8 mouse cellular contexts compared by ENCODE assay signal in genomic region chr10:111957271-111958045, GRCm38 (mm10). TPM values are rescaled to one million over a fixed set of nuclear protein-coding genes. Genes with fewer than 3 reads are reported as not detected.
A peak's percentile ranks its signal among the peaks of the same experiment; 100 is the strongest.
DNase-seq lines count a peak whose midpoint lies in the region; ATAC-seq and TF ChIP-seq lines count a peak whose summit lies in the region.

No protein-coding gene starts in this region.

- no peak overlapping the region for H3K4me3 ChIP-seq in G1E (ENCODE audit: low read depth, low read length)
- H3K4me3 ChIP-seq in heart, embryonic 16.5 days (ENCODE audit: low read length) = no peak overlapping the region
- no peak overlapping the region for H3K4me3 ChIP-seq in liver, embryonic 12.5 days
- no peak overlapping the region for H3K4me3 ChIP-seq in neural tube, embryonic 11.5 days (ENCODE audit: low read depth, low read length)

- H3K4me1 ChIP-seq in G1E (ENCODE audit: insufficient read depth, low read depth, low read length) = no peaks in the 10 kb centered on the region
- peaks cover 3% of the 10 kb centered on the region; the same call in 1 of the 2 replicates for H3K4me1 ChIP-seq in heart, embryonic 16.5 days (ENCODE audit: control insufficient read depth, insufficient read depth, low read length)
- H3K4me1 ChIP-seq in liver, embryonic 12.5 days = no peaks in the 10 kb centered on the region
- H3K4me1 ChIP-seq in neural tube, embryonic 11.5 days (ENCODE audit: control insufficient read depth, insufficient read depth, low read length) = no peaks in the 10 kb centered on the region

- H3K27ac ChIP-seq in heart, embryonic 16.5 days (ENCODE audit: low read length) = no peak overlapping the region
- H3K27ac ChIP-seq in liver, embryonic 12.5 days = no peak overlapping the region
- H3K27ac ChIP-seq in neural tube, embryonic 11.5 days (ENCODE audit: low read depth, low read length) = no peak overlapping the region

- no peaks in the 10 kb centered on the region for H3K9me3 ChIP-seq in G1E (replicated peaks)
- no peaks in the 10 kb centered on the region for H3K9me3 ChIP-seq in heart, embryonic 16.5 days (replicated peaks; ENCODE audit: control insufficient read depth, low read length)
- no peaks in the 10 kb centered on the region for H3K9me3 ChIP-seq in liver, embryonic 12.5 days (replicated peaks)
- no peaks in the 10 kb centered on the region for H3K9me3 ChIP-seq in neural tube, embryonic 11.5 days (ENCODE audit: control insufficient read depth, low read length)

- peaks cover 18% of the 10 kb centered on the region for H3K27me3 ChIP-seq in G1E (ENCODE audit: insufficient read depth, low read length)
- H3K27me3 ChIP-seq in heart, embryonic 16.5 days (ENCODE audit: control insufficient read depth, insufficient read depth, low read length) = no peaks in the 10 kb centered on the region
- H3K27me3 ChIP-seq in liver, embryonic 12.5 days (replicated peaks) = no peaks in the 10 kb centered on the region
- no peaks in the 10 kb centered on the region for H3K27me3 ChIP-seq in neural tube, embryonic 11.5 days (ENCODE audit: control insufficient read depth, insufficient read depth, low read length)

- H3K9ac ChIP-seq in heart, embryonic 16.5 days (ENCODE audit: low read length) = no peak overlapping the region
- H3K9ac ChIP-seq in liver, embryonic 12.5 days = no peak overlapping the region
- H3K9ac ChIP-seq in neural tube, embryonic 11.5 days (ENCODE audit: low read length) = no peak overlapping the region

- WGBS in heart, embryonic 16.5 days = 42% methylated on average over 10 of the region's 10 CpGs
- 52% methylated on average over 10 of the region's 10 CpGs for WGBS in liver, embryonic 12.5 days (ENCODE audit: insufficient replicate concordance)
- 59% methylated on average over 10 of the region's 10 CpGs for WGBS in neural tube, embryonic 11.5 days

- peak; percentile 70 for TF ChIP-seq CTCF in G1E (IDR thresholded peaks at IDR 0.05; ENCODE audit: low read depth, low read length)

- H3K36me3 ChIP-seq in G1E (replicated peaks) = no peaks in the 10 kb centered on the region
- no peaks in the 10 kb centered on the region for H3K36me3 ChIP-seq in heart, embryonic 16.5 days (ENCODE audit: control insufficient read depth, insufficient read depth)
- H3K36me3 ChIP-seq in liver, embryonic 12.5 days = no peaks in the 10 kb centered on the region
- no peaks in the 10 kb centered on the region for H3K36me3 ChIP-seq in neural tube, embryonic 11.5 days (ENCODE audit: control insufficient read depth, insufficient read depth, low read length)

- DNase-seq in G1E (ENCODE audit: low spot score) = no peak
- peak; percentile 36 for DNase-seq in c-Kit-negative CD71-positive TER-119-positive erythroid progenitor cells, embryonic 14.5 days (ENCODE audit: low read depth, low spot score)
- DNase-seq in fibroblast of lung, adult 2 months (ENCODE audit: low read depth) = peak; percentile 43
- peak; percentile 74 for DNase-seq in kidney, postnatal 10 days
- DNase-seq in neural tube, embryonic 11.5 days (ENCODE audit: low spot score) = peak; percentile 53
- DNase-seq in thymus, postnatal 0 days (ENCODE audit: low spot score) = peak; percentile 75

- H3K4me2 ChIP-seq in heart, embryonic 16.5 days (ENCODE audit: low read depth, low read length) = peak overlapping the region; percentile 31; the same call in 1 of the 2 replicates
- no peak overlapping the region for H3K4me2 ChIP-seq in liver, embryonic 12.5 days
- no peak overlapping the region for H3K4me2 ChIP-seq in neural tube, embryonic 11.5 days (ENCODE audit: low read depth)

- peak; percentile 63 for ATAC-seq in G1E (ENCODE audit: extremely low read depth, insufficient number of reproducible peaks, low FRiP score, poor library complexity, severe bottlenecking)
- peak; percentile 81 for ATAC-seq in heart, embryonic 16.5 days (replicated peaks; ENCODE audit: extremely low read depth, insufficient read depth, low FRiP score)
- ATAC-seq in liver, embryonic 12.5 days = peak; percentile 54; the same call in 1 of the 2 replicates
- peak; percentile 68; the same call in 1 of the 2 replicates for ATAC-seq in neural tube, embryonic 11.5 days (ENCODE audit: insufficient read depth, low FRiP score, low TSS enrichment)

RNA-seq across cellular contexts. Expression of gene Krr1, which starts 15.0 kb away (rescaled TPM):
- total RNA-seq in G1E (2014; fragmentation: Nextera tagmentation) = 107 and 119 TPM in 2 replicates
- 49.6 and 52.8 TPM in 2 replicates for total RNA-seq in G1E (2017)
- polyA plus RNA-seq in G1E (2012) = 2.0 and 2.8 TPM in 2 replicates
- polyA plus RNA-seq in heart, embryonic 16.5 days (2015; fragmentation: Nextera tagmentation; extraction: Ambion mirVana) = 24.5 and 29.7 TPM in 2 replicates
- 37.1 and 40.0 TPM in 2 replicates for polyA plus RNA-seq in liver, embryonic 12.5 days (2016; fragmentation: Nextera tagmentation; extraction: Ambion mirVana)
- polyA plus RNA-seq in neural tube, embryonic 11.5 days (2014; fragmentation: Nextera tagmentation; extraction: Ambion mirVana) = 58.4 and 62.4 TPM in 2 replicates
- 41.4 and 45.0 TPM in 2 replicates for polyA plus RNA-seq in thymus, postnatal 0 days (2015; fragmentation: Nextera tagmentation; extraction: Ambion mirVana)

RNA-seq across cellular contexts. Expression of gene Glipr1, which starts 45.0 kb away (rescaled TPM):
- total RNA-seq in G1E (2014; fragmentation: Nextera tagmentation) = 12.3 and 20.9 TPM in 2 replicates
- total RNA-seq in G1E (2017) = 2.4 and 2.5 TPM in 2 replicates
- 0.43 and 0.46 TPM in 2 replicates for polyA plus RNA-seq in G1E (2012)
- polyA plus RNA-seq in heart, embryonic 16.5 days (2015; fragmentation: Nextera tagmentation; extraction: Ambion mirVana) = 2.5 and 3.3 TPM in 2 replicates
- 6.3 and 6.9 TPM in 2 replicates for polyA plus RNA-seq in liver, embryonic 12.5 days (2016; fragmentation: Nextera tagmentation; extraction: Ambion mirVana)
- polyA plus RNA-seq in neural tube, embryonic 11.5 days (2014; fragmentation: Nextera tagmentation; extraction: Ambion mirVana) = 1.3 and 1.4 TPM in 2 replicates
- 28.3 and 30.4 TPM in 2 replicates for polyA plus RNA-seq in thymus, postnatal 0 days (2015; fragmentation: Nextera tagmentation; extraction: Ambion mirVana)
